ENCODE assay signal across 25 mouse cellular contexts in genomic region chr12:54994068-54994386, GRCm38 (mm10). TPM values are rescaled to one million over a fixed set of nuclear protein-coding genes. Genes with fewer than 3 reads are reported as not detected.
DNase-seq lines count a peak whose midpoint lies in the region; ATAC-seq and TF ChIP-seq lines count a peak whose summit lies in the region.
"Had no signal": no experiment of that assay in that cellular context is flagged by ENCODE, and none has a peak within 500 bp of the region (broad histone marks: within the 10 kb centered on the region; RNA-seq: fewer than 3 reads in every experiment).

No protein-coding gene starts in this region.

- no peak overlapping the region for H3K4me3 ChIP-seq in heart, embryonic 12.5 days
- peak overlapping the region; percentile 78 for H3K4me3 ChIP-seq in testis, adult 2 months (ENCODE audit: control insufficient read depth, low read depth, low read length)
- peak overlapping the region; percentile 12; the same call in 1 of the 2 replicates for H3K4me3 ChIP-seq in liver, embryonic 12.5 days
- no peak overlapping the region for H3K4me3 ChIP-seq in midbrain, postnatal 0 days (ENCODE audit: low read depth, low read length)
- no peak overlapping the region for H3K4me3 ChIP-seq in hindbrain, embryonic 12.5 days
- H3K4me3 ChIP-seq: hindbrain, embryonic 13.5 days; layer of hippocampus, adult 2 months; limb, embryonic 13.5 days had no signal

- H3K9ac ChIP-seq in heart, embryonic 12.5 days, result no peak overlapping the region
- 0 out of 2 replicates have a peak overlapping the region, but pooled peaks have one; percentile 13 for H3K9ac ChIP-seq in liver, embryonic 12.5 days
- no peak overlapping the region for H3K9ac ChIP-seq in midbrain, postnatal 0 days (replicated peaks; ENCODE audit: low read length, poor library complexity, severe bottlenecking)
- no peak overlapping the region for H3K9ac ChIP-seq in hindbrain, embryonic 12.5 days
- H3K9ac ChIP-seq: hindbrain, embryonic 13.5 days; limb, embryonic 13.5 days had no signal

- ATAC-seq in heart, embryonic 12.5 days (ENCODE audit: insufficient number of reproducible peaks, low FRiP score), result no peak
- ATAC-seq in liver, embryonic 12.5 days, result no peak
- ATAC-seq in midbrain, postnatal 0 days (ENCODE audit: low FRiP score), result no peak
- ATAC-seq in hindbrain, embryonic 12.5 days (ENCODE audit: low FRiP score), result no peak
- ATAC-seq: forebrain, embryonic 14.5 days; intestine, embryonic 16.5 days had no signal

- DNase-seq in heart, adult 18-20 months, result no peak
- DNase-seq in testis, postnatal 14 days (ENCODE audit: low spot score), result no peak
- DNase-seq in midbrain, postnatal 0 days (ENCODE audit: low spot score), result no peak
- DNase-seq: cerebellum, adult 11 months; cerebellum, postnatal 25 days; midbrain, embryonic 14.5 days; retina, postnatal 1 day; thymus, postnatal 14 days had no signal

- H3K9me3 ChIP-seq in heart, embryonic 12.5 days (replicated peaks), result no peaks in the 10 kb centered on the region
- no peaks in the 10 kb centered on the region for H3K9me3 ChIP-seq in liver, embryonic 12.5 days (replicated peaks)
- H3K9me3 ChIP-seq in midbrain, postnatal 0 days (ENCODE audit: low read length), result no peaks in the 10 kb centered on the region
- H3K9me3 ChIP-seq in hindbrain, embryonic 12.5 days (replicated peaks), result no peaks in the 10 kb centered on the region
- H3K9me3 ChIP-seq: hindbrain, embryonic 13.5 days; limb, embryonic 13.5 days had no signal

- H3K27ac ChIP-seq in heart, embryonic 12.5 days (ENCODE audit: poor library complexity, severe bottlenecking), result no peak overlapping the region
- H3K27ac ChIP-seq in testis, adult 2 months (ENCODE audit: control insufficient read depth, insufficient read depth, low read depth, low read length), result peak overlapping the region; percentile 57
- H3K27ac ChIP-seq in liver, embryonic 12.5 days, result no peak overlapping the region
- no peak overlapping the region for H3K27ac ChIP-seq in midbrain, postnatal 0 days (ENCODE audit: low read depth, low read length)
- no peak overlapping the region for H3K27ac ChIP-seq in hindbrain, embryonic 12.5 days
- H3K27ac ChIP-seq: hindbrain, embryonic 13.5 days; layer of hippocampus, adult 2 months; limb, embryonic 13.5 days had no signal

- H3K4me1 ChIP-seq in heart, embryonic 12.5 days (replicated peaks), result no peaks in the 10 kb centered on the region
- H3K4me1 ChIP-seq in testis, adult 2 months (ENCODE audit: control insufficient read depth, insufficient read depth, low read length), result peaks cover 5% of the 10 kb centered on the region
- H3K4me1 ChIP-seq in liver, embryonic 12.5 days, result peaks cover 20% of the 10 kb centered on the region
- no peaks in the 10 kb centered on the region for H3K4me1 ChIP-seq in midbrain, postnatal 0 days (ENCODE audit: insufficient read depth, low read length)
- H3K4me1 ChIP-seq in hindbrain, embryonic 12.5 days, result no peaks in the 10 kb centered on the region
- H3K4me1 ChIP-seq: hindbrain, embryonic 13.5 days; limb, embryonic 13.5 days had no signal

- WGBS in heart, embryonic 12.5 days, result 72% methylated on average over 6 of the region's 6 CpGs
- WGBS in liver, embryonic 12.5 days (ENCODE audit: insufficient replicate concordance), result 55% methylated on average over 6 of the region's 6 CpGs
- 80% methylated on average over 6 of the region's 6 CpGs for WGBS in midbrain, postnatal 0 days
- 83% methylated on average over 6 of the region's 6 CpGs for WGBS in hindbrain, embryonic 12.5 days

- H3K4me2 ChIP-seq in heart, embryonic 12.5 days, result 0 out of 2 replicates have a peak overlapping the region, but pooled peaks have one; percentile 11
- peak overlapping the region; percentile 33 for H3K4me2 ChIP-seq in liver, embryonic 12.5 days
- H3K4me2 ChIP-seq in midbrain, postnatal 0 days (ENCODE audit: low read depth, low read length, poor library complexity, severe bottlenecking), result no peak overlapping the region
- no peak overlapping the region for H3K4me2 ChIP-seq in hindbrain, embryonic 12.5 days (replicated peaks)
- H3K4me2 ChIP-seq: hindbrain, embryonic 13.5 days; limb, embryonic 13.5 days had no signal

- no peak for TF ChIP-seq CTCF in testis, adult 2 months (IDR thresholded peaks at IDR 0.05; ENCODE audit: control insufficient read depth, insufficient read depth, insufficient replicate concordance, low read depth, low read length)
- no peak for TF ChIP-seq CTCF in midbrain, postnatal 0 days (IDR thresholded peaks at IDR 0.05)

- H3K27me3 ChIP-seq in heart, embryonic 12.5 days (replicated peaks), result no peaks in the 10 kb centered on the region
- H3K27me3 ChIP-seq in testis, adult 2 months (ENCODE audit: control insufficient read depth, insufficient read depth, low read length), result no peaks in the 10 kb centered on the region
- H3K27me3 ChIP-seq in liver, embryonic 12.5 days (replicated peaks), result no peaks in the 10 kb centered on the region
- no peaks in the 10 kb centered on the region for H3K27me3 ChIP-seq in midbrain, postnatal 0 days (ENCODE audit: insufficient read depth, low read length)
- no peaks in the 10 kb centered on the region for H3K27me3 ChIP-seq in hindbrain, embryonic 12.5 days
- H3K27me3 ChIP-seq: hindbrain, embryonic 13.5 days; limb, embryonic 13.5 days had no signal

- no peak for TF ChIP-seq POLR2A in testis, adult 2 months (IDR thresholded peaks at IDR 0.05; ENCODE audit: control insufficient read depth, low read depth, low read length)

- no peaks in the 10 kb centered on the region for H3K36me3 ChIP-seq in heart, embryonic 12.5 days
- no peaks in the 10 kb centered on the region for H3K36me3 ChIP-seq in testis, adult 2 months (ENCODE audit: control insufficient read depth, insufficient read depth, low read length)
- no peaks in the 10 kb centered on the region for H3K36me3 ChIP-seq in liver, embryonic 12.5 days
- no peaks in the 10 kb centered on the region for H3K36me3 ChIP-seq in midbrain, postnatal 0 days (ENCODE audit: insufficient read depth, low read length)
- H3K36me3 ChIP-seq in hindbrain, embryonic 12.5 days, result no peaks in the 10 kb centered on the region
- H3K36me3 ChIP-seq: hindbrain, embryonic 13.5 days; limb, embryonic 13.5 days had no signal

RNA-seq across cellular contexts. Expression of gene Gm20403, which starts 7.7 kb away (rescaled TPM):
- not detected in 2 replicates for polyA plus RNA-seq in heart, embryonic 12.5 days (2016; fragmentation: Nextera tagmentation; extraction: Ambion mirVana)
- not detected for total RNA-seq in heart, adult 18-20 months (2021)
- not detected in 2 replicates for polyA plus RNA-seq in testis, adult 2 months (2012; rRNA removed)
- 0.49 TPM in 1 of 2 replicates, not detected in the other for polyA plus RNA-seq in liver, embryonic 12.5 days (2016; fragmentation: Nextera tagmentation; extraction: Ambion mirVana)
- total RNA-seq in midbrain, postnatal 0 days (2014; rRNA removed), result not detected in 2 replicates
- not detected in 2 replicates for polyA plus RNA-seq in midbrain, postnatal 0 days (2015; fragmentation: Nextera tagmentation; extraction: Ambion mirVana)
- polyA plus RNA-seq in hindbrain, embryonic 12.5 days (2016; fragmentation: Nextera tagmentation; extraction: Ambion mirVana), result not detected in 2 replicates
- total RNA-seq: adrenal gland, postnatal 4 days; gastrocnemius, postnatal 4 days; layer of hippocampus, adult 2 months; megakaryocyte, adult 5-6 weeks had no signal
- polyA plus RNA-seq: forebrain, embryonic 14.5 days; heart, embryonic 14.5 days; hindbrain, embryonic 13.5 days; intestine, embryonic 16.5 days; kidney, embryonic 16.5 days; limb, embryonic 13.5 days; lung, embryonic 16.5 days; midbrain, embryonic 14.5 days; small intestine, adult 2 months; stomach, embryonic 14.5 days had no signal

RNA-seq across cellular contexts. Expression of gene Baz1a, which starts 20.1 kb away (rescaled TPM):
- polyA plus RNA-seq in heart, embryonic 12.5 days (2016; fragmentation: Nextera tagmentation; extraction: Ambion mirVana), result 15.5 and 19.5 TPM in 2 replicates
- 10 to 100 TPM in 1 of 2 experiments, 1 to 10 TPM in 1; 5.8 to 10.2 TPM for total RNA-seq in heart, adult 18-20 months (2021)
- 50.0 and 51.8 TPM in 2 replicates for polyA plus RNA-seq in testis, adult 2 months (2012; rRNA removed)
- polyA plus RNA-seq in liver, embryonic 12.5 days (2016; fragmentation: Nextera tagmentation; extraction: Ambion mirVana), result 47.6 and 54.4 TPM in 2 replicates
- 2.1 and 4.4 TPM in 2 replicates for total RNA-seq in midbrain, postnatal 0 days (2014; rRNA removed)
- 2.0 and 2.6 TPM in 2 replicates for polyA plus RNA-seq in midbrain, postnatal 0 days (2015; fragmentation: Nextera tagmentation; extraction: Ambion mirVana)
- polyA plus RNA-seq in hindbrain, embryonic 12.5 days (2016; fragmentation: Nextera tagmentation; extraction: Ambion mirVana), result 28.1 and 30.3 TPM in 2 replicates

Comparison
In these comparisons a context has a peak if more than half of its experiments do, and no peak if none do; other contexts are left out.
1. H3K4me2 ChIP-seq: peak in heart, embryonic 12.5 days (single experiment) and liver, embryonic 12.5 days (single experiment); none in midbrain, postnatal 0 days (single experiment) and hindbrain, embryonic 12.5 days (single experiment).
2. H3K4me3 ChIP-seq: peak in testis, adult 2 months (single experiment) and liver, embryonic 12.5 days (single experiment); none in heart, embryonic 12.5 days (single experiment), midbrain, postnatal 0 days (single experiment) and hindbrain, embryonic 12.5 days (single experiment).